Mouse (Mus musculus): ENCODE measurements around the gene Soga1. TPM values are rescaled to one million over a fixed set of nuclear protein-coding genes. Genes with fewer than 3 reads are reported as not detected.

The Soga1 gene
- polyA plus RNA-seq, 1 experiment from 2014 or later, result 5.3 TPM

- DNase-seq (ENCODE audit: low spot score), result no peak
- WGBS, result 83% methylated on average over 14 of the region's 14 CpGs
- Histone ChIP-seq H3K4me3 (no peak overlapping the region), H3K27me3 (ENCODE audit: low read depth, poor library complexity, severe bottlenecking) (no peaks in the 10 kb centered on the region), H3K4me1 (peaks cover 65% of the 10 kb centered on the region), H3K9me3 (replicated peaks) (no peaks in the 10 kb centered on the region), H3K36me3 (peaks cover 79% of the 10 kb centered on the region), H3K27ac (peak overlapping the region; percentile 39; the same call in 1 of the 2 replicates)
These were observed 10.2 kb downstream of the Soga1 start for GRCm38 (mm10) chr2:157068701-157069354.

- Histone ChIP-seq H3K4me1 (peaks cover 63% of the 10 kb centered on the region), H3K36me3 (peaks cover 78% of the 10 kb centered on the region)
- 81% methylated on average over 7 of the region's 7 CpGs for WGBS
These were observed 12.2 kb downstream of the Soga1 start for GRCm38 (mm10) chr2:157066731-157067430.

GRCm38 (mm10) chr2:157065879-157066226, 13.2 kb downstream of the Soga1 start:
- Histone ChIP-seq H3K27me3 (ENCODE audit: low read depth, poor library complexity, severe bottlenecking) (no peaks in the 10 kb centered on the region), H3K4me1 (peaks cover 53% of the 10 kb centered on the region), H3K9me3 (replicated peaks) (no peaks in the 10 kb centered on the region), H3K36me3 (peaks cover 77% of the 10 kb centered on the region), H3K27ac (no peak overlapping the region), H3K4me3 (no peak overlapping the region)
- no peak for DNase-seq (ENCODE audit: low spot score)
- WGBS, result 81% methylated on average over 7 of the region's 7 CpGs

More at GRCm38 (mm10) chr2:157066731-157067430, 12.2 kb downstream of the Soga1 start:
- H3K27me3 ChIP-seq (ENCODE audit: low read depth, poor library complexity, severe bottlenecking), result no peaks in the 10 kb centered on the region
- no peak for DNase-seq (ENCODE audit: low spot score)
- H3K27ac ChIP-seq, result no peak overlapping the region
- no peaks in the 10 kb centered on the region for H3K9me3 ChIP-seq (replicated peaks)
- no peak overlapping the region for H3K4me3 ChIP-seq

- H3K27ac ChIP-seq, result no peak overlapping the region
These were observed 13.8 kb downstream of the Soga1 start for GRCm38 (mm10) chr2:157064978-157065878.

GRCm38 (mm10) chr2:157064136-157064535, 14.9 kb downstream of the Soga1 start:
- Histone ChIP-seq H3K27ac (no peak overlapping the region), H3K9me3 (replicated peaks) (no peaks in the 10 kb centered on the region), H3K27me3 (ENCODE audit: low read depth, poor library complexity, severe bottlenecking) (no peaks in the 10 kb centered on the region), H3K4me1 (peaks cover 43% of the 10 kb centered on the region), H3K36me3 (peaks cover 79% of the 10 kb centered on the region), H3K4me3 (no peak overlapping the region)
- WGBS, result 77% methylated on average over 7 of the region's 7 CpGs
- DNase-seq (ENCODE audit: low spot score), result no peak

More at GRCm38 (mm10) chr2:157064978-157065878, 13.8 kb downstream of the Soga1 start:
- DNase-seq (ENCODE audit: low spot score), result no peak
- H3K4me3 ChIP-seq, result no peak overlapping the region
- peaks cover 78% of the 10 kb centered on the region for H3K36me3 ChIP-seq
- 82% methylated on average over 14 of the region's 14 CpGs for WGBS
- H3K4me1 ChIP-seq, result peaks cover 47% of the 10 kb centered on the region
- no peaks in the 10 kb centered on the region for H3K9me3 ChIP-seq (replicated peaks)
- H3K27me3 ChIP-seq (ENCODE audit: low read depth, poor library complexity, severe bottlenecking), result no peaks in the 10 kb centered on the region

- 66% methylated on average over 4 of the region's 4 CpGs for WGBS
- H3K4me1 ChIP-seq, result peaks cover 46% of the 10 kb centered on the region
- no peaks in the 10 kb centered on the region for H3K27me3 ChIP-seq (ENCODE audit: low read depth, poor library complexity, severe bottlenecking)
- no peak overlapping the region for H3K27ac ChIP-seq
- DNase-seq (ENCODE audit: low spot score), result no peak
- no peak overlapping the region for H3K4me3 ChIP-seq
- H3K36me3 ChIP-seq, result peaks cover 85% of the 10 kb centered on the region
- no peaks in the 10 kb centered on the region for H3K9me3 ChIP-seq (replicated peaks)
These were observed 15.8 kb downstream of the Soga1 start for GRCm38 (mm10) chr2:157063241-157063700.

GRCm38 (mm10) chr2:157060557-157061305, 18.3 kb downstream of the Soga1 start:
- no peak overlapping the region for H3K4me3 ChIP-seq
- no peaks in the 10 kb centered on the region for H3K27me3 ChIP-seq (ENCODE audit: low read depth, poor library complexity, severe bottlenecking)
- H3K4me1 ChIP-seq, result peaks cover 48% of the 10 kb centered on the region
- H3K9me3 ChIP-seq (replicated peaks), result no peaks in the 10 kb centered on the region
- no peak for DNase-seq (ENCODE audit: low spot score)
- H3K36me3 ChIP-seq, result peaks cover 90% of the 10 kb centered on the region
- no peak overlapping the region for H3K27ac ChIP-seq
- WGBS, result 90% methylated on average over 11 of the region's 11 CpGs

- no peak for DNase-seq (ENCODE audit: low spot score)
- Histone ChIP-seq H3K27me3 (ENCODE audit: low read depth, poor library complexity, severe bottlenecking) (no peaks in the 10 kb centered on the region), H3K36me3 (peaks cover 91% of the 10 kb centered on the region), H3K4me1 (peaks cover 41% of the 10 kb centered on the region), H3K4me3 (no peak overlapping the region), H3K27ac (no peak overlapping the region), H3K9me3 (replicated peaks) (no peaks in the 10 kb centered on the region)
- WGBS, result 92% methylated on average over 14 of the region's 14 CpGs
These were observed 19.0 kb downstream of the Soga1 start for GRCm38 (mm10) chr2:157060037-157060436.

GRCm38 (mm10) chr2:157059166-157059565, 19.9 kb downstream of the Soga1 start:
- Histone ChIP-seq H3K9me3 (replicated peaks) (no peaks in the 10 kb centered on the region), H3K27ac (peak overlapping the region; percentile 88), H3K36me3 (peaks cover 91% of the 10 kb centered on the region), H3K4me1 (peaks cover 35% of the 10 kb centered on the region), H3K4me3 (no peak overlapping the region), H3K27me3 (ENCODE audit: low read depth, poor library complexity, severe bottlenecking) (no peaks in the 10 kb centered on the region)
- WGBS, result 68% methylated on average over 8 of the region's 8 CpGs
- DNase-seq (ENCODE audit: low spot score), result no peak

- H3K9me3 ChIP-seq (replicated peaks), result no peaks in the 10 kb centered on the region
- H3K36me3 ChIP-seq, result peaks cover 92% of the 10 kb centered on the region
- WGBS, result 14% methylated on average over 18 of the region's 18 CpGs
- H3K4me1 ChIP-seq, result peaks cover 30% of the 10 kb centered on the region
- peak; percentile 87 for DNase-seq (ENCODE audit: low spot score)
- H3K4me3 ChIP-seq, result peak overlapping the region; percentile 30
- no peaks in the 10 kb centered on the region for H3K27me3 ChIP-seq (ENCODE audit: low read depth, poor library complexity, severe bottlenecking)
- H3K27ac ChIP-seq, result peak overlapping the region; percentile 88
These were observed 20.6 kb downstream of the Soga1 start for GRCm38 (mm10) chr2:157058342-157058998.

GRCm38 (mm10) chr2:157057758-157058157, 21.3 kb downstream of the Soga1 start:
- Histone ChIP-seq H3K9me3 (replicated peaks) (no peaks in the 10 kb centered on the region), H3K27ac (0 out of 2 replicates have a peak overlapping the region, but pooled peaks have one; percentile 31), H3K36me3 (peaks cover 92% of the 10 kb centered on the region), H3K4me1 (peaks cover 24% of the 10 kb centered on the region), H3K27me3 (ENCODE audit: low read depth, poor library complexity, severe bottlenecking) (no peaks in the 10 kb centered on the region), H3K4me3 (no peak overlapping the region)
- DNase-seq (ENCODE audit: low spot score), result no peak
- WGBS, result 89% methylated on average over 4 of the region's 4 CpGs

- 97% methylated on average over 3 of the region's 3 CpGs for WGBS
- no peak overlapping the region for H3K27ac ChIP-seq
- no peaks in the 10 kb centered on the region for H3K27me3 ChIP-seq (ENCODE audit: low read depth, poor library complexity, severe bottlenecking)
- DNase-seq (ENCODE audit: low spot score), result no peak
- H3K4me3 ChIP-seq, result no peak overlapping the region
- H3K9me3 ChIP-seq (replicated peaks), result no peaks in the 10 kb centered on the region
- H3K36me3 ChIP-seq, result peaks cover 92% of the 10 kb centered on the region
- peaks cover 24% of the 10 kb centered on the region for H3K4me1 ChIP-seq
These were observed 21.9 kb downstream of the Soga1 start for GRCm38 (mm10) chr2:157057186-157057585.
